Mouse (Mus musculus) limb, embryonic 12.5 days (tissue): ENCODE measurements around the gene Mlip. TPM values are rescaled to one million over a fixed set of nuclear protein-coding genes. Genes with fewer than 3 reads are reported as not detected.

Source experiments
- ATAC-seq: fragments of 200-750 bp; cut with Nextera tagmentation; 2 replicates; pipeline ENCODE4 v1.8.0; 2017; ENCODE audit warnings: low read depth, moderate TSS enrichment; ENCODE audit not compliant: insufficient number of reproducible peaks, insufficient read depth, low FRiP score, low TSS enrichment
- H3K27ac ChIP-seq: fragments of 300-500 bp; sonication (generic); 2 replicates; pipeline ENCODE4 v1.5.1; 2016; ENCODE audit warnings: mild to moderate bottlenecking, moderate library complexity
- H3K27me3 ChIP-seq: fragments of 300-500 bp; sonication (generic); 2 replicates; pipeline ENCODE4 v1.6.1; 2016; ENCODE audit warnings: mild to moderate bottlenecking, moderate library complexity
- H3K36me3 ChIP-seq: fragments of 300-500 bp; sonication (generic); 2 replicates; pipeline ENCODE4 v1.6.1; 2016; ENCODE audit warnings: mild to moderate bottlenecking, moderate library complexity
- H3K4me1 ChIP-seq: fragments of 300-500 bp; sonication (generic); replicated peaks from 2 replicates; pipeline ENCODE4 v1.6.1; 2016
- H3K4me2 ChIP-seq: fragments of 300-500 bp; sonication (generic); 2 replicates; pipeline ENCODE4 v1.6.1; 2016; ENCODE audit warnings: mild to moderate bottlenecking, moderate library complexity
- H3K4me3 ChIP-seq: fragments of 300-500 bp; sonication (generic); replicated peaks from 2 replicates; pipeline ENCODE4 v1.5.1; 2016; ENCODE audit warnings: mild to moderate bottlenecking
- H3K9ac ChIP-seq: fragments of 300-500 bp; sonication (generic); replicated peaks from 2 replicates; pipeline ENCODE4 v1.6.1; 2016; ENCODE audit warnings: mild to moderate bottlenecking, moderate library complexity
- H3K9me3 ChIP-seq: fragments of 300-500 bp; sonication (generic); 2 replicates; pipeline ENCODE4 v1.6.1; 2016; ENCODE audit warnings: mild to moderate bottlenecking, moderate library complexity
- WGBS: fragments of 180-500 bp; shearing (Covaris S2); methylation state at CpG from one replicate; pipeline ENCODE4 v1.1.7; 2016; 5-methylcytosine and 5-hydroxymethylcytosine counted together
- polyA plus RNA-seq: library from polyadenylated mRNA; unstranded; fragments of >200 nt; fragmentation: Nextera tagmentation; extraction: Ambion mirVana; gene quantifications from 2 replicates; pipeline ENCODE4 v1.2.1, GENCODE M21; 2016

The Mlip gene
- polyA plus RNA-seq, 1 experiment from 2014 or later: 0.38 TPM

GRCm38 (mm10) chr9:77054426-77055193, 298.2 kb downstream of the Mlip start:
- no peak overlapping the region for H3K27ac ChIP-seq
- no peak overlapping the region for H3K9ac ChIP-seq
- no peak overlapping the region for H3K4me3 ChIP-seq
- 78% methylated on average over 9 of the region's 9 CpGs for WGBS
- H3K27me3 ChIP-seq: no peaks in the 10 kb centered on the region
- H3K9me3 ChIP-seq: no peaks in the 10 kb centered on the region
- ATAC-seq: no peak
- H3K4me1 ChIP-seq: no peaks in the 10 kb centered on the region
- H3K36me3 ChIP-seq: no peaks in the 10 kb centered on the region
- H3K4me2 ChIP-seq: no peak overlapping the region

Other genes starting within 250 kb of the Mlip start
- 11.4 and 13.2 TPM in 2 replicates for gene Lrrc1, start 191.9 kb upstream of the Mlip start, polyA plus RNA-seq